Mouse (Mus musculus): ENCODE results near the gene Gm8251. TPM values are rescaled to one million over a fixed set of nuclear protein-coding genes. Genes with fewer than 3 reads are reported as not detected.

Gene Gm8251
- polyA plus RNA-seq (2015; fragmentation: Nextera tagmentation; extraction: Ambion mirVana): 0.03 TPM in 1 of 2 replicates, not detected in the other

DNA sequence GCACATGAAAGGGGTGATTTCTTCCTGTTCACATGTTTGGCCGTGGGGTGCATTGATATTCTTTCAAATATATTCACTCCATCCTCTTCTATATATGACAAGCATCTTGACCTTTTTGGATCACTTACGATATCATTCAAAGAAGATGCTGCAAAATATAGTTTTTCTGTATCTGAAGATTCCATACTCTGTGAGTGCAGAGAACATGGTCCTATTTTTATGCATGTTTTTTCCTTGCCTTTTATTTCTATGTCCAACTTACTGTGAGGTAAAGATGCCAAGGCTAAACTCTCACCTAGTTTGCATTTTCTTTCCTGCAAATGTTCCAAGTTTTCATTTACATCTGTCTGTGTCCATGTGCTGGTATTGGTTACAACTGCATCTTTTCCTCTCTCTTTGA, at the start of gene Gm8251:
Gene Gm8251 (minus strand): TSS at position 101 of the 400 bp plus-strand sequence.

DNA sequence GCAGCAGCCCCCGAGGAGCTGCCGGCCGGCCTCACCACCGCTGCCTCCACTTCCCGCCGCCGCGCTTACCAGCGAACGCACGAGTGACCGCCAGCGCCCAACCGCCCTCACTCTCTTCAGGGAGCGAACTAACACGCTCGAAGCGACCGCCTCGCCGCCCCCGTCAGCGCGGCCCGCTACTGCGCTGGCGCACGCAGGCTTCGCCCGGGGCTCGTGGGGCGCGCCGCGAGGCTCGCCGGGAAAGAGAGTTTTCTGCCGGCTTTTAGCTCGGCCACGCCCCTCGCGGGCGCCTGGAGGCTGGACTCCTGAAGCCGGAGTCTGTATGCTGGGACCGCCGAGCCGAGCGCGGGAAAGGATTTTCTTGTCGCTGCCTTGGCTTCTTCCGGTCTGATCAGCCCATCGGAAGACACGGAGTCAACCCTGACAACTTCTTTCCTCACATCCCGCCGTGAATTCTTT, 40.6 kb upstream of the Gm8251 start, which contains the start of gene Tex30:
Gene Tex30 (minus strand): TSS at position 183 of the 459 bp plus-strand sequence.

DNA sequence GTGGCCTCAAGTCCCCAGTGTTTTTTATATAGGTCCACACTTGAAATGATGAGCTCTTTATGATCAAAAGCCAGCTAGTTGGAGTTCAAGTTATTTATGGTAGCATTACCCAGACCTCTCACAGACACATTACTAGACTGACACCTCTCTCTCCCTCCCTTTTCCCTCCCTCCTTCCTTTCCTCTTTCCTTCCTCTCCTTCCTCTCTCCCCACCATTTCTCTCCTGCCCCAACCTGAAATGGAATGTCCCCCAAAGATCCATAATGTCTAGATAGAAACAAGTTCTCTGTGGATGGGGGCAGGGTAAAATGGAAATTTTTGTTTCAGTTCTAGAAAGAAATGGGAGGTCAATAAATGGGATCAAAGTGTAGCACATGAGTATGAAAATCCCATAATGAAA, 41.8 kb downstream of the Gm8251 start, which contains the start of gene Mettl21c:
Gene Mettl21c (minus strand): TSS at position 101 of the 400 bp plus-strand sequence.

Other genes with a start within 250 kb of the Gm8251 start
- 22.2 and 23.5 TPM in 2 replicates for gene Uxs1, start 234.1 kb downstream of the Gm8251 start, polyA plus RNA-seq (2015; fragmentation: Nextera tagmentation; extraction: Ambion mirVana)
- gene Tpp2, start 128.3 kb downstream of the Gm8251 start, polyA plus RNA-seq (2015; fragmentation: Nextera tagmentation; extraction: Ambion mirVana): 38.9 and 41.7 TPM in 2 replicates
- 1.1 and 1.2 TPM in 2 replicates for gene Mettl21c, start 41.9 kb downstream of the Gm8251 start, polyA plus RNA-seq (2015; fragmentation: Nextera tagmentation; extraction: Ambion mirVana)
- 36.2 and 38.6 TPM in 2 replicates for gene Tex30, start 40.5 kb upstream of the Gm8251 start, polyA plus RNA-seq (2015; fragmentation: Nextera tagmentation; extraction: Ambion mirVana)
- gene Kdelc1, start 56.9 kb upstream of the Gm8251 start, polyA plus RNA-seq (2015; fragmentation: Nextera tagmentation; extraction: Ambion mirVana): 19.2 and 19.4 TPM in 2 replicates
- gene Bivm, start 57.0 kb upstream of the Gm8251 start, polyA plus RNA-seq (2015; fragmentation: Nextera tagmentation; extraction: Ambion mirVana): 19.4 and 19.8 TPM in 2 replicates
- 18.5 TPM in 2 replicates for gene Ercc5, start 85.8 kb upstream of the Gm8251 start, polyA plus RNA-seq (2015; fragmentation: Nextera tagmentation; extraction: Ambion mirVana)
- not detected in 2 replicates for gene Mettl21e, start 157.0 kb upstream of the Gm8251 start, polyA plus RNA-seq (2015; fragmentation: Nextera tagmentation; extraction: Ambion mirVana)

Measured in neural tube, postnatal 0 days (tissue).